Mouse (Mus musculus) liver, embryonic 15.5 days (tissue): ENCODE measurements around the gene Zfp78. TPM values are rescaled to one million over a fixed set of nuclear protein-coding genes. Genes with fewer than 3 reads are reported as not detected.
A peak's percentile ranks its signal among the peaks of the same experiment; 100 is the strongest.

Experiments used
- ATAC-seq: fragments of 200-750 bp; cut with Nextera tagmentation; 2 replicates; pipeline ENCODE4 v1.8.0; 2017; ENCODE audit warnings: moderate number of reproducible peaks, mild to moderate bottlenecking, moderate library complexity; ENCODE audit not compliant: insufficient read depth
- H3K27ac ChIP-seq: fragments of 300-500 bp; sonication (generic); replicated peaks from 2 replicates; pipeline ENCODE4 v1.5.1; 2015; ENCODE audit warnings: mild to moderate bottlenecking, inconsistent platforms
- H3K27me3 ChIP-seq: fragments of 300-500 bp; sonication (generic); 2 replicates; pipeline ENCODE4 v1.6.1; 2015; ENCODE audit warnings: mild to moderate bottlenecking, inconsistent platforms
- H3K36me3 ChIP-seq: fragments of 300-500 bp; sonication (generic); replicated peaks from 2 replicates; pipeline ENCODE4 v1.6.1; 2015; ENCODE audit warnings: moderate library complexity, mild to moderate bottlenecking, inconsistent platforms
- H3K4me1 ChIP-seq: fragments of 300-500 bp; sonication (generic); replicated peaks from 2 replicates; pipeline ENCODE4 v1.6.1; 2015; ENCODE audit warnings: inconsistent platforms
- H3K4me2 ChIP-seq: fragments of 300-500 bp; sonication (generic); 2 replicates; pipeline ENCODE4 v1.6.1; 2015; ENCODE audit warnings: moderate library complexity, mild to moderate bottlenecking, inconsistent platforms
- H3K4me3 ChIP-seq: fragments of 300-500 bp; sonication (generic); replicated peaks from 2 replicates; pipeline ENCODE4 v1.5.1; 2015; ENCODE audit warnings: mild to moderate bottlenecking, inconsistent platforms
- H3K9ac ChIP-seq: fragments of 300-500 bp; sonication (generic); 2 replicates; pipeline ENCODE4 v1.6.1; 2015; ENCODE audit warnings: moderate library complexity, mild to moderate bottlenecking, inconsistent platforms
- H3K9me3 ChIP-seq: fragments of 300-500 bp; sonication (generic); replicated peaks from 2 replicates; pipeline ENCODE4 v1.6.1; 2016; ENCODE audit warnings: inconsistent platforms
- WGBS: fragments of 180-500 bp; shearing (Covaris S2); methylation state at CpG from one replicate; pipeline ENCODE4 v1.1.7; 2015; ENCODE audit warnings: mixed read lengths; ENCODE audit not compliant: insufficient replicate concordance; 5-methylcytosine and 5-hydroxymethylcytosine counted together
- polyA plus RNA-seq: library from polyadenylated mRNA; unstranded; fragments of >200 nt; fragmentation: Nextera tagmentation; extraction: Ambion mirVana; gene quantifications from 2 replicates; pipeline ENCODE4 v1.2.1, GENCODE M21; 2015

The Zfp78 gene
- polyA plus RNA-seq, 1 experiment from 2014 or later = 0.90 TPM

- H3K9ac ChIP-seq = no peak overlapping the region
- 69% methylated on average over 5 of the region's 5 CpGs for WGBS
- H3K4me3 ChIP-seq = no peak overlapping the region
- no peaks in the 10 kb centered on the region for H3K9me3 ChIP-seq
- no peak for ATAC-seq
- no peak overlapping the region for H3K27ac ChIP-seq
- H3K4me2 ChIP-seq = no peak overlapping the region
- 0 out of 2 replicates have a peak, but pooled peaks cover 13% of the 10 kb centered on the region for H3K36me3 ChIP-seq
- H3K4me1 ChIP-seq = peaks cover 3% of the 10 kb centered on the region
- H3K27me3 ChIP-seq = no peaks in the 10 kb centered on the region
Measured at GRCm38 (mm10) chr7:6388971-6389370, 25.9 kb downstream of the Zfp78 start.

- no peak for ATAC-seq
- Histone ChIP-seq H3K27ac (no peak overlapping the region), H3K9ac (no peak overlapping the region), H3K4me2 (no peak overlapping the region), H3K4me3 (no peak overlapping the region), H3K36me3 (0 out of 2 replicates have a peak, but pooled peaks cover 13% of the 10 kb centered on the region), H3K4me1 (no peaks in the 10 kb centered on the region), H3K27me3 (no peaks in the 10 kb centered on the region), H3K9me3 (no peaks in the 10 kb centered on the region)
- 53% methylated on average over 5 of the region's 5 CpGs for WGBS
Measured at GRCm38 (mm10) chr7:6389449-6389848, 26.4 kb downstream of the Zfp78 start.

GRCm38 (mm10) chr7:6397996-6398975 is 35.2 kb downstream of the Zfp78 start, which contains the start of gene Smim17:
Gene Smim17, plus strand, starts transcription at chr7:6398715.
- no peak within 1 kb of the TSS for H3K27ac ChIP-seq
- H3K27me3 ChIP-seq = no peaks in the 10 kb centered on the region
- 24% methylated on average over 25 of the region's 25 CpGs for WGBS
- peak within 1 kb of the TSS; percentile 69 for H3K4me2 ChIP-seq
- H3K4me1 ChIP-seq = peaks cover 7% of the 10 kb centered on the region
- H3K36me3 ChIP-seq = 0 out of 2 replicates have a peak, but pooled peaks cover under 1% of the 10 kb centered on the region
- H3K9me3 ChIP-seq = no peaks in the 10 kb centered on the region
- H3K9ac ChIP-seq = no peak within 1 kb of the TSS
- ATAC-seq = no peak
- H3K4me3 ChIP-seq = peak within 1 kb of the TSS; percentile 52

GRCm38 (mm10) chr7:6410043-6410442 is 47.0 kb downstream of the Zfp78 start, which contains the start of gene Gm20715:
Gene Gm20715, plus strand, starts transcription at chr7:6410277.
- H3K4me1 ChIP-seq = no peaks in the 10 kb centered on the region
- ATAC-seq = peak; percentile 80
- H3K27me3 ChIP-seq = no peaks in the 10 kb centered on the region; the same call in 1 of the 2 replicates
- no peak within 1 kb of the TSS for H3K27ac ChIP-seq
- H3K4me2 ChIP-seq = no peak within 1 kb of the TSS
- WGBS = under 1% methylated on average over 17 of the region's 17 CpGs
- no peaks in the 10 kb centered on the region for H3K9me3 ChIP-seq
- no peaks in the 10 kb centered on the region for H3K36me3 ChIP-seq
- H3K4me3 ChIP-seq = no peak within 1 kb of the TSS
- no peak within 1 kb of the TSS for H3K9ac ChIP-seq

- Histone ChIP-seq H3K4me3 (no peak overlapping the region), H3K27me3 (no peaks in the 10 kb centered on the region; the same call in 1 of the 2 replicates), H3K9ac (no peak overlapping the region), H3K4me1 (no peaks in the 10 kb centered on the region), H3K9me3 (no peaks in the 10 kb centered on the region), H3K4me2 (no peak overlapping the region), H3K36me3 (no peaks in the 10 kb centered on the region), H3K27ac (no peak overlapping the region)
- no peak for ATAC-seq
- whole genome bisulfite sequencing = 6% methylated on average over 21 of the region's 22 CpGs
Measured at GRCm38 (mm10) chr7:6414626-6415441, 51.8 kb downstream of the Zfp78 start.

- H3K4me1 ChIP-seq = no peaks in the 10 kb centered on the region
- H3K4me2 ChIP-seq = no peak overlapping the region
- WGBS = 21% methylated on average over 8 of the region's 8 CpGs
- H3K9me3 ChIP-seq = no peaks in the 10 kb centered on the region
- no peaks in the 10 kb centered on the region for H3K36me3 ChIP-seq
- no peak overlapping the region for H3K4me3 ChIP-seq
- no peak overlapping the region for H3K27ac ChIP-seq
- no peaks in the 10 kb centered on the region; the same call in 1 of the 2 replicates for H3K27me3 ChIP-seq
- ATAC-seq = no peak
- no peak overlapping the region for H3K9ac ChIP-seq
Measured at GRCm38 (mm10) chr7:6415442-6415787, 52.3 kb downstream of the Zfp78 start.

- ATAC-seq = no peak
- no peak overlapping the region for H3K4me3 ChIP-seq
- no peaks in the 10 kb centered on the region for H3K36me3 ChIP-seq
- H3K4me1 ChIP-seq = no peaks in the 10 kb centered on the region
- H3K27me3 ChIP-seq = no peaks in the 10 kb centered on the region
- no peaks in the 10 kb centered on the region for H3K9me3 ChIP-seq
- no peak overlapping the region for H3K4me2 ChIP-seq
- no peak overlapping the region for H3K27ac ChIP-seq
- no peak overlapping the region for H3K9ac ChIP-seq
- WGBS = 58% methylated on average over 6 of the region's 6 CpGs
Measured at GRCm38 (mm10) chr7:6419894-6420293, 56.8 kb downstream of the Zfp78 start.

GRCm38 (mm10) chr7:6429381-6429780 is 66.3 kb downstream of the Zfp78 start:
- no peak overlapping the region for H3K9ac ChIP-seq
- no peak overlapping the region for H3K4me2 ChIP-seq
- no peaks in the 10 kb centered on the region for H3K36me3 ChIP-seq
- no peak overlapping the region for H3K4me3 ChIP-seq
- no peak for ATAC-seq
- H3K9me3 ChIP-seq = peaks cover 10% of the 10 kb centered on the region; the same call in 1 of the 2 replicates
- 70% methylated on average over 3 of the region's 3 CpGs for WGBS
- H3K4me1 ChIP-seq = no peaks in the 10 kb centered on the region
- H3K27me3 ChIP-seq = no peaks in the 10 kb centered on the region
- H3K27ac ChIP-seq = no peak overlapping the region

GRCm38 (mm10) chr7:6430342-6430741 is 67.3 kb downstream of the Zfp78 start:
- H3K27me3 ChIP-seq = no peaks in the 10 kb centered on the region
- H3K9me3 ChIP-seq = peaks cover 10% of the 10 kb centered on the region; the same call in 1 of the 2 replicates
- whole genome bisulfite sequencing = 21% methylated on average over 2 of the region's 2 CpGs
- no peak overlapping the region for H3K27ac ChIP-seq
- H3K4me3 ChIP-seq = no peak overlapping the region
- H3K4me2 ChIP-seq = no peak overlapping the region
- no peaks in the 10 kb centered on the region for H3K4me1 ChIP-seq
- no peak for ATAC-seq
- H3K36me3 ChIP-seq = no peaks in the 10 kb centered on the region
- no peak overlapping the region for H3K9ac ChIP-seq
